9 mouse cellular contexts compared by ENCODE assay signal in genomic region chr17:28580396-28580795, GRCm38 (mm10). TPM values are rescaled to one million over a fixed set of nuclear protein-coding genes. Genes with fewer than 3 reads are reported as not detected.
DNase-seq lines count a peak whose midpoint lies in the region; ATAC-seq and TF ChIP-seq lines count a peak whose summit lies in the region.
"Had no signal": no experiment of that assay in that cellular context is flagged by ENCODE, and none has a peak within 500 bp of the region (broad histone marks: within the 10 kb centered on the region; RNA-seq: fewer than 3 reads in every experiment).

No protein-coding gene starts in this region.

- no peak overlapping the region for H3K4me3 ChIP-seq in midbrain, postnatal 0 days (ENCODE audit: low read depth, low read length)
- H3K4me3 ChIP-seq: neural tube, embryonic 12.5 days had no signal

- no peak overlapping the region for H3K9ac ChIP-seq in midbrain, postnatal 0 days (replicated peaks; ENCODE audit: low read length, poor library complexity, severe bottlenecking)
- H3K9ac ChIP-seq: neural tube, embryonic 12.5 days had no signal

- no peak overlapping the region for H3K27ac ChIP-seq in midbrain, postnatal 0 days (ENCODE audit: low read depth, low read length)
- H3K27ac ChIP-seq: neural tube, embryonic 12.5 days had no signal

- no peak for TF ChIP-seq CTCF in midbrain, postnatal 0 days (IDR thresholded peaks at IDR 0.05)

- H3K36me3 ChIP-seq in midbrain, postnatal 0 days (ENCODE audit: insufficient read depth, low read length) = no peaks in the 10 kb centered on the region
- H3K36me3 ChIP-seq: neural tube, embryonic 12.5 days had no signal

- no peak overlapping the region for H3K4me2 ChIP-seq in midbrain, postnatal 0 days (ENCODE audit: low read depth, low read length, poor library complexity, severe bottlenecking)
- H3K4me2 ChIP-seq: neural tube, embryonic 12.5 days had no signal

- no peaks in the 10 kb centered on the region for H3K27me3 ChIP-seq in midbrain, postnatal 0 days (ENCODE audit: insufficient read depth, low read length)
- H3K27me3 ChIP-seq: neural tube, embryonic 12.5 days had no signal

- ATAC-seq in midbrain, postnatal 0 days (ENCODE audit: low FRiP score) = no peak
- no peak for ATAC-seq in monocyte, adult 5-6 weeks (replicated peaks; ENCODE audit: insufficient number of reproducible peaks, low FRiP score, low TSS enrichment, poor library complexity, severe bottlenecking)

- H3K9me3 ChIP-seq in midbrain, postnatal 0 days (ENCODE audit: low read length) = no peaks in the 10 kb centered on the region
- H3K9me3 ChIP-seq: neural tube, embryonic 12.5 days had no signal

- H3K4me1 ChIP-seq in midbrain, postnatal 0 days (ENCODE audit: insufficient read depth, low read length) = peaks cover 11% of the 10 kb centered on the region; the same call in 1 of the 2 replicates

- WGBS in midbrain, postnatal 0 days = 8% methylated on average over 9 of the region's 9 CpGs

- DNase-seq in layer of hippocampus, postnatal 10 days (ENCODE audit: low spot score in 2 of 2) = peak; percentile 54 to 57
- no peak for DNase-seq in layer of hippocampus, postnatal 36 days
- DNase-seq in Muller cell, postnatal 12 days (ENCODE audit: inconsistent ontology term) = peak; percentile 61
- DNase-seq in fibroblast of lung, adult 2 months (ENCODE audit: low read depth) = peak; percentile 30
- peak; percentile 70 to 90 for DNase-seq in kidney, postnatal 36 days
- DNase-seq in midbrain, postnatal 0 days (ENCODE audit: low spot score) = peak; percentile 55
- no peak for DNase-seq in frontal cortex, adult 2 months (ENCODE audit: extremely low spot score in 1 of 2, low spot score in 1 of 2)

RNA-seq across cellular contexts. Expression of gene Lhfpl5, which starts 5.0 kb away (rescaled TPM):
- total RNA-seq in layer of hippocampus, postnatal 10 days (2021) = 1 to 10 TPM; 6.0 to 6.1 TPM
- total RNA-seq in layer of hippocampus, postnatal 36 days (2021) = 1 to 10 TPM; 3.6 to 4.0 TPM
- 22.8 and 28.6 TPM in 2 replicates for total RNA-seq in midbrain, postnatal 0 days (2014; rRNA removed)
- 21.0 and 25.5 TPM in 2 replicates for polyA plus RNA-seq in midbrain, postnatal 0 days (2015; fragmentation: Nextera tagmentation; extraction: Ambion mirVana)
- total RNA-seq in monocyte, adult 5-6 weeks (2017) = not detected in 3 replicates
- polyA plus RNA-seq in frontal cortex, adult 2 months (2012; rRNA removed) = 8.4 and 8.5 TPM in 2 replicates

RNA-seq across cellular contexts. Expression of gene Clps, which starts 19.8 kb away (rescaled TPM):
- total RNA-seq in layer of hippocampus, postnatal 10 days (2021) = not detected
- total RNA-seq in layer of hippocampus, postnatal 36 days (2021) = not detected
- total RNA-seq in midbrain, postnatal 0 days (2014; rRNA removed) = not detected in 2 replicates
- polyA plus RNA-seq in midbrain, postnatal 0 days (2015; fragmentation: Nextera tagmentation; extraction: Ambion mirVana) = not detected in 2 replicates
- not detected in 3 replicates for total RNA-seq in monocyte, adult 5-6 weeks (2017)
- polyA plus RNA-seq in frontal cortex, adult 2 months (2012; rRNA removed) = 0.18 TPM in 1 of 2 replicates, not detected in the other
- polyA plus RNA-seq: neural tube, embryonic 12.5 days had no signal

RNA-seq across cellular contexts. Expression of gene Clpsl2, which starts 31.2 kb away (rescaled TPM):
- total RNA-seq in layer of hippocampus, postnatal 10 days (2021) = not detected
- total RNA-seq in layer of hippocampus, postnatal 36 days (2021) = not detected
- not detected in 2 replicates for total RNA-seq in midbrain, postnatal 0 days (2014; rRNA removed)
- not detected in 2 replicates for polyA plus RNA-seq in midbrain, postnatal 0 days (2015; fragmentation: Nextera tagmentation; extraction: Ambion mirVana)
- not detected in 3 replicates for total RNA-seq in monocyte, adult 5-6 weeks (2017)
- polyA plus RNA-seq in frontal cortex, adult 2 months (2012; rRNA removed) = not detected in 2 replicates
- polyA plus RNA-seq: neural tube, embryonic 12.5 days had no signal

RNA-seq across cellular contexts. Expression of gene Srpk1, which starts 42.1 kb away (rescaled TPM):
- total RNA-seq in layer of hippocampus, postnatal 10 days (2021) = 100 to 1,000 TPM; 103 to 105 TPM
- total RNA-seq in layer of hippocampus, postnatal 36 days (2021) = 10 to 100 TPM; 77.8 to 83.3 TPM
- total RNA-seq in midbrain, postnatal 0 days (2014; rRNA removed) = 58.1 and 67.5 TPM in 2 replicates
- 73.3 and 80.7 TPM in 2 replicates for polyA plus RNA-seq in midbrain, postnatal 0 days (2015; fragmentation: Nextera tagmentation; extraction: Ambion mirVana)
- 82.1 to 102 TPM (median 82.6 TPM) in 3 replicates for total RNA-seq in monocyte, adult 5-6 weeks (2017)
- polyA plus RNA-seq in frontal cortex, adult 2 months (2012; rRNA removed) = 58.6 and 65.0 TPM in 2 replicates

RNA-seq across cellular contexts. Expression of gene Armc12, which starts 49.8 kb away (rescaled TPM):
- total RNA-seq in layer of hippocampus, postnatal 10 days (2021) = not detected
- not detected for total RNA-seq in layer of hippocampus, postnatal 36 days (2021)
- not detected in 2 replicates for total RNA-seq in midbrain, postnatal 0 days (2014; rRNA removed)
- polyA plus RNA-seq in midbrain, postnatal 0 days (2015; fragmentation: Nextera tagmentation; extraction: Ambion mirVana) = not detected in 2 replicates
- 2.2 TPM in 1 of 3 replicates, not detected in the others for total RNA-seq in monocyte, adult 5-6 weeks (2017)
- not detected in 2 replicates for polyA plus RNA-seq in frontal cortex, adult 2 months (2012; rRNA removed)
- polyA plus RNA-seq: neural tube, embryonic 12.5 days had no signal

Comparison
In these comparisons a context has a peak if more than half of its experiments do, and no peak if none do; other contexts are left out.
1. DNase-seq: peak in layer of hippocampus, postnatal 10 days (2 of 2), Muller cell, postnatal 12 days (single experiment), fibroblast of lung, adult 2 months (single experiment), kidney, postnatal 36 days (2 of 2) and midbrain, postnatal 0 days (single experiment); none in layer of hippocampus, postnatal 36 days (0 of 2) and frontal cortex, adult 2 months (0 of 2).